Mouse (Mus musculus): ENCODE data around the gene Stxbp5l.

DNA sequence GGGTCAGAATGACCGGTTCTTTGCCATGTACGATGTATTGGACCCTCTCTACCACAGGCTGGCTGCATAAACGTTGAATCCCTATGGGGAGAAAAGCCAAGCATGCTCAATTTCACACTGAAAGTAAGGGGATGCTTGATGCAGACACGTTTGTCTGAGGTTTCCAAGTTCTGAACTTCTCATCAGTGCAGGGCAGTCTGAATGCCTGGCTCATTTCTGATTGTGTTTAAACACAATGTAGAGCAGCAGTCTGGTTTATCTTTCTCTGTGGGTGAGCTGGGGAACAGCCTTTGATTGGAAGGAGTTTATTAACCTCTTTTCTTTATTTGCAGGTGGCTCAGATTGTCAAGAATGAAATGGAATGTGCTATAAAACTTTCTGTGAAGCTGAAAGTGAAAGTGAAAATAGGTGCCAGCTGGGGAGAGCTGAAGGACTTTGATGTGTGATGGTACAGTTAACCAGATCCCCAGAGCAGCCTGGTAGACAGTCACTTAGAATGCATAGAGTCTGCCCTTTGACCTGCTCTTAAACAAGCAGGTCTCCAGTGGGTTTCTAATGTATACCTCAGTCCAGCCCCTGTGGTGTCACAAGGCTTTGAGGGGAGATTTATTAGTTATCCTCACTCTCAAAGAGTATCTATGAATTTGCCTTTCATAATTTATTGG, 290.5 kb downstream of the Stxbp5l start:
- TF ChIP-seq CTCF (conservative IDR thresholded peaks at IDR 0.05; ENCODE audit: insufficient read depth, insufficient read length, low read depth, low read length) (no peak), POLR2A (IDR thresholded peaks at IDR 0.05; ENCODE audit: low read depth, low read length) (no peak)
